Mouse (Mus musculus): Measurements from ENCODE around the gene Cpxcr1. TPM values are rescaled to one million over a fixed set of nuclear protein-coding genes. Genes with fewer than 3 reads are reported as not detected.

Cpxcr1 gene
- total RNA-seq (2023): not detected

GRCm38 (mm10) chrX:116448644-116449043 is at the start of gene Cpxcr1:
TSS of gene Cpxcr1 (plus strand) at chrX:116448944.

Other genes with a start within 250 kb of the Cpxcr1 start
- not detected for gene H2afb2, start 232.2 kb downstream of the Cpxcr1 start, total RNA-seq (2023)